Mouse (Mus musculus) brain, embryonic 14.5 days (tissue): ENCODE measurements at regions not wholly inside any gene's neighbourhood (a gene's known extent, or its start where the extent isn't known, plus 50 kb on each side); places are given as distances from the start of the nearest gene placed in this dataset.

ENCODE experiments used
- CTCF ChIP-seq: fragments of 200-500 bp; IDR thresholded peaks from 2 replicates; pipeline ENCODE4 v1.5.1; 2012; ENCODE audit warnings: inconsistent platforms, mild to moderate bottlenecking, moderate library complexity, borderline replicate concordance; ENCODE audit not compliant: insufficient read depth, insufficient read length; ENCODE audit errors: extremely low read depth
- POLR2A ChIP-seq: fragments of 200-500 bp; IDR thresholded peaks from 2 replicates; pipeline ENCODE4 v1.6.1; 2012; ENCODE audit warnings: mild to moderate bottlenecking, inconsistent platforms, borderline replicate concordance; ENCODE audit not compliant: poor library complexity, insufficient read depth, insufficient read length, severe bottlenecking; ENCODE audit errors: extremely low read depth

- TF ChIP-seq POLR2A (no peak), CTCF (no peak)
These were observed 72.1 kb downstream of the Tmem215 start for GRCm38 (mm10) chr4:40544056-40544455.
